Mouse (Mus musculus) cortical plate, adult 2 months (tissue): ENCODE measurements around the gene Wfdc6b.
"Not testable (repeated sequence)": the region's sequence is repeated elsewhere in the genome, so short reads cannot be mapped to it uniquely, and the experiment has no call there.

Source experiments
- CTCF ChIP-seq: fragments of 200-500 bp; IDR thresholded peaks from 2 replicates; pipeline ENCODE4 v1.5.1; 2011; ENCODE audit warnings: mild to moderate bottlenecking, control low read depth, low read length; ENCODE audit not compliant: insufficient read depth; ENCODE audit errors: extremely low read depth
- POLR2A ChIP-seq: fragments of 200-500 bp; IDR thresholded peaks from 2 replicates; pipeline ENCODE4 v1.6.1; 2011; ENCODE audit warnings: mild to moderate bottlenecking, low read length, control low read depth; ENCODE audit not compliant: insufficient read depth; ENCODE audit errors: extremely low read depth

DNA sequence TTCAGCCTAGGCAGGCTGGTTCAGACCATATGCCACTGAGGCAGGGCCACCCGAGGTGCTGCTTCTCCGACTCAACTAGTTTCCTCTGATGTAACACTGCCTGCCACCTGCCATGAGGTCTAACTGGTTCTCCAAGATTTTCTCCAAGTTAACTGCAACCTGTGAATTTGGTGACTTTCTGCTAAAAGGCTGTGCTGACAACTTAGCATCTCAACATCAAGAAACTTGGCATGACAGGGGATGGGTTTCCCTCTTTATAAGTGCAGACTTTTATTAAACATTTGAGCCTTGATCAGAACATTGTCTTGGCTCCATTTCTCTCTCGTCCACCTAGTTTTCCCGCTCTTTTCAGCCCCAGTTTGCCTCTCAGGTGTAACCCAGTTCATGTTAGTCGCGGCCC lies 40.0 kb upstream of the Wfdc6b start, which contains the start of gene Spint3:
- TF ChIP-seq CTCF, POLR2A: not testable (repeated sequence)
